Mouse (Mus musculus) layer of hippocampus, adult 8-10 months (tissue): ENCODE results near the gene Tmem247. TPM values are rescaled to one million over a fixed set of nuclear protein-coding genes. Genes with fewer than 3 reads are reported as not detected.

Experiments used
- DNase-seq, 2 experiments: peaks; one replicate each; pipeline ENCODE4 v3.0.0; 2022; ENCODE audit warnings: low spot score in 2 of 2
- total RNA-seq, 4 experiments: library from RNA; stranded (reverse); gene quantifications; 2 replicates each; pipeline ENCODE4 v1.2.4; 2022

The Tmem247 gene
- total RNA-seq, 4 experiments from 2014 or later: not detected

DNA sequence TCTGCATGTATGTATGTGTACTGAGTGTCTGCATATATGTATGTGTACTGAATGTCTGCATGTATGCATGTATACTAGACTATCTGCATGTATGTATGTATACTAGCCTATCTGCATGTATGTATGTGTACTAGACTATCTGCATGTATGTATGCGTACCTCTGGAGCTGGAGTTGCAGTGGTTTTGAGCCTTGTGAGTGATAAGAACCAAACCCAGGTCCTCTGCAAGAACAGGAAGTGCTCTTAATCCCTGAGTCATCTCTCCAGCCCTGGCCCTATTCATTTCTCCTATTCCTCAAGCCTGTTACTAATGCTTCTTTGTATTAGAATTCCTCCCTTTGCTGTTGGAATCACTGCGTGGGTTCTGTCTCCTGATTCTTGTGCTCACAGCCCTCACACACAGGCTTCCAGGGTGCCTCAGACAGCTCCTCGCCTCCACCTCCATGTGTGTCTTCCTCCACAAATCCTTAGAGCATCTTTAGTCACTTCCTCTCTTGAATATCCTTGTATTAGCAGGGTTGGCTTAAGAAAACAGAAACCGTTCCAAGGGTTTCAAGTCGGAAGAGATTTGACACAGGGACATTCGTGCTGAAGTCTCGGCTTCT, 4.0 kb upstream of the Tmem247 start:
- DNase-seq: no peak

DNA sequence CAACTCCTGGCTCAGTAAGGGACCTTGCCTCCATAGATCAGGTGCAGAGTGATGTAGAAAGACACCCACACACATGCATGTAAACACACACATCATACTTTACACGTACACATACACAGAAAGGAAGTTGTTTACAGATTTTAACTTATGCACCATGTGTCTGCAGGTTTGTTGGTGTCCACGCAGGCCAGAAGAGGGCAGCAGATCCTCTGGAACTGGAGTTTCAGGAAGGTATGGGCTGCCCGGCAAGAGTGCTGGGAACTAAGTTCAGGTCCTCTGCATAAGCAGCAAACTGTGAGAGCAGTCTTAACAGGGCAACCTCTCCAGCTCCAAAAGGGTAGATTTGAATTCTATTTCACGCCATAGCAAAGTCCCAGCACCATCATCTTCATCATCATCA, 1.6 kb upstream of the Tmem247 start:
- no peak for DNase-seq

DNA sequence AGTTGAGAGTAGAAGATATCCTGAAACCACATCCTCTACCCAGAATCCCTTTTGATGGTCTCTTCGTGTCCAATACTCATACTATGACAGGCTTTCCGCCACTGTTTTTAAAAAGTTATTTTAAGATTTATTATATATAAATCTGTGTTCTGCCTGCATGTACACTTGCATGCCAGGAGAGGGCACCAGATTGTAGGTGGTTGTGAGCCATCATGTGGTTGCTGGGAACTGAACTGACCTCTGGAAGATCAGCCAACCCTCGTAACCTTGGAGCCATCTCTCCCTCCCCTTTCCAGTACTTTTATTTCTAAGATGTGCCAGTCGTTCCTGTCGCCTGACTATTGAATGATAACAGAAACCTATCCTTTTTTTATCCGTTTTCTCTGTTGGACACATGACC, 1.6 kb downstream of the Tmem247 start:
- no peak for DNase-seq

DNA sequence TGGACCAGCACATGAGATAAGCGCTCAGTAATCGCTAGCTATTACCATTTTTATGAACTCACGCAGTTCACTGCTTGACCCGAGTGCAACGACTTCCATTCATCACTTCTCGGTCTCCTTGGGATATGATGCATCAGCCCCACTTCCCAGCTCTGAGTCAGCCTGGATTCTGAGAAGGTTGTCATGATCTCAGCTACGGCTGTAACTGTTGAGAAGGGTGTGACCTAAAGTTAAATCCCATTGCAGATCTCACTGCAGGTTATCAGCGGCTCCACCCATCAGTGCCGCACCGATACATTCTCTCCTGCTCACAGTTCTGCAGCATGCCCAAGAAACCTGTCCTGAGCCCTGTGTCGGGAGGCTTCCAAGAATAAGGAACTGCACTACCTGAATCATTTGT, 2.6 kb downstream of the Tmem247 start:
- DNase-seq: no peak

DNA sequence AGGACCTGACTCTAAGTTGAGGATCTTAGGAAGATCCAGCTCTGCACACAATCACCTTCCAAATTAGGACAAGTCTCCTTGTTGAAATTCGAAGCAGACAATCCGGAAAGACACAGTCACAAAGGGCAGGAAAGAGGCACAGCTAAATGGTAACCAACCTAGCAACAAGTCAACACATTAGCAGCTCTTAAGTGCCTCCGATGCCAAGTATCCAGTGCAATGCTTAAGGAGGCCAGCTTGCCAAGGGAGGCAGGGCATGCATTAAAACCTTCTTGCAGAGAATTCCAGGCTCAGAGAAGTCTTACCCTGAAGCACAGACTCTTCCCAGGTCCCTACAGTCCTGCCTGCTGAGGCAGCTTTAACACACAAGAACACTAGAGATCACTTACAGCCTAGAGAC, 7.5 kb downstream of the Tmem247 start:
- no peak for DNase-seq

DNA sequence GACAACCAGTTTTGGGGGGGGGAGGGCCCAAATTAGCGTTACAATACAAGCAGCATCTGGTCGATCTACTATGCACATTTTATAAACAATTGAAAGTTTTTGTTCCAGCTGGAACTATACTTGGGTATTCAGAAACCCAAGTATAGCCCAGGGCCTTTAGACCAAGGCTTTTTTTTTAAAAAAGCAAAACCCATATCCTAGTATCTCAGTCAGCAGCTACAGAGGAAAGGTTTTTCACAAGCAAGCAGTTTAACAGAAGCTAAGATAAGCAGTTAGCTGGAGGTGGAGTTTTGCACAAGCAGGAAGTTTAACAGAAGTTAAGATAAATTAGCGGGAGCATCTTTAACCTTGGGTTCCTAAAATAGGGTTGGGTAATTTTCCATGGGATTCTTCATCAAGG, 9.7 kb downstream of the Tmem247 start:
- DNase-seq: no peak

DNA sequence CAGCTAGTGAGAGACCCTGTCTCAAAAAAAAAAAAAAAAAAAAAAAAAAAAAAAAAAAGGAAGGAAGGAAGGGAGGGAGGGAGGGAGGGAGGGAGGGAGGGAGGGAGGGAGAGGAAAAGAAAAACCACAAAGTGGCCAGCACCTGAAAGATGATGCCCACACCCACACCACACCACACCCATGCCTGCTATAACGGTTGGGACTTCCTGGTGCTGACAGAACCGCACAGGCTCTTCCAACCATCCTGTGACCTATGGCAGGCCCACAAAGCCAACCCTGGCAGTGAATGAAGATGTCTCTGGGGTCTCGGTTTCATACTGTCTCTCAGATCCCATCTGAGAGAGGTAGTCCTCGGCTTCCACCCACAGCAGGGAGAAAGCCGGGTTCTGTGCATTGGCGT, 12.2 kb downstream of the Tmem247 start:
- DNase-seq: no peak

DNA sequence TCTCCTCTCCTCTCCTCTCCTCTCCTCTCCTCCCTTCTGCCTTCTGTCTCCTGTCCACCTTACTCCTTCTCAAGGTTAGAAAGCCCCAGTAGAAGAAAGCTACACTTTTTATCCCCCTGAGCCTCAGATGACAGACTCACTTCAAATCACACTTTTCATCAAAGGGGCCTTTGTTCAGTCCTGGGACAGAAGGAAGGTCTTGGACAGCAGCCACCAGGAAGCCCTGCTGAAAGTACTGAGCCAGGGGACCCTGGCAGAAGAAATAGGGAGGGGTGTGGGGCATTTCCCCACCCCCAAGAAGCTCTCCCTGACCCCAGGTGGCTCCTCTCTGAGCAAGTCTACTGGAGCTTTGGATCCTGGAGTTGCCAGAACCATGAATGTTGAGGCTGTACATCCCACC, 12.8 kb downstream of the Tmem247 start:
- no peak for DNase-seq

DNA sequence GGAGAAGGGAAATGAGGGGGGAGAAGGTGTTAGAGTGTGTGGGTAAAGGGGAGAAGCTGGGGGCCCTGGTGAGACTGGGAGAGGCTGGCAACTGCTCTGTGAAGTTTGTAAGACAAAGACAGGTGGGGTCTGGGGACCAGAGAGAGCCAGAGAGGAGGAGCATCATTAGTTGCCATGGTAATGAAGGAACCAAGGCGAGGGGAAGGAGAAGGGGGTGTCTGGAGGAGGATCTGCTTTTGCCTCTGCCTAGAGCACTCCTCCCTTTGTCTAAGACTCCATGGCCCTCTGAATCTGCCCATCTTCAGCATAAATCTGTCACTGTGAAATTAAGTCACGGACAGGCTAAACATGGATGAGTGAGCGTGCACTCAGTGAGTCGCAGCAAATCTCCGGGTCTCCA, 15.7 kb downstream of the Tmem247 start:
- no peak for DNase-seq

DNA sequence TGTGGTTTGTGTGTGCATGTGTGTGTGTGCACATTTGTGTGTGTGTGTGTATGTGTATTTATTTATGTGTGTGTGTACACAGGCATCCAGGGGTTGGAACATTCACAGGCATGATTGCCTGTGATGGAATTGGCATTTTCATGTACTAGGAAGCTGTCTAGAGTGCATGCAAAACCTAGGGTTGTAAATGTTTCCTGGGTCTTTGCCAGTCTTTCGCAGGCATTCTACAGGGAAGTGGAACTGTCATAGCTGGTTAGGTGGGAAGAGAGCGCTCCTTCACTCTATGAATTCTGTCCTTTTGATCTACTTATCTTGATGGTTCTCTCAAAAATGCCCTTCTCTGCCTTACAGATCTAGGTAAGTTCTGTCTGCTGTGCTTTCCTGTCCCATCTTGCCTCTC, 19.9 kb downstream of the Tmem247 start:
- DNase-seq: no peak

DNA sequence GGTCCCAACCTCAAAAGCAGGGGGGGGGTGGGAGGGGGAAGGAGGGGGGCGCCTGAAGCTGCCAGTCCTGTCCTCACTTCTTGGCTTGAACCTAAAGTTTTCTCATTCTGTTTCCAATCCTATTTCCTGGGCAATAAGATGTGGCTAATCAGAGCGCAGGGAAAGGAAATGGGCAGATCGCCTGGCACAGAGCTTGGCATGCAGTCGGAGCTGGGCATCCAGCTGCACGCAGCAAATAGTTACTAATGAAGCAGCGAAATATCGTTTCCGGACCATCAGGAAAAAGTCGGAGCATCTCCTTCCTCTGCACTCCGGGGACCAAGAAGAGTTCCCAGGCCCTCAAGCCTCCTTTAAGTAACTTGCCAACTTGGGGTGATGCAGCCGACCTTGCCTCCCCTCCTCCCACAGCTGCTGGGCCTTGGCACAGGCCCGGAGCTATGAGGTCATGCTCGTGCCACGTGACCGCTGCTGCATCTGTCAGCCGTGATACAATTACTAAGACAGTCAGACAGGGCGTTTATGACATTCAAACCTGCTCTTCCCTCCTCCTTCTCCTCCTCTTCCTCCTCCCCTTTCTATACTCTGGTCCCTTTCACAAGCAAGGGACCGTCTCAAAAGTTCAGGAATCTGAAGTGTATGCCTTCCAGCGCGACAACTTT, 20.5 kb downstream of the Tmem247 start:
- peak; percentile 75 to 84 for DNase-seq

DNA sequence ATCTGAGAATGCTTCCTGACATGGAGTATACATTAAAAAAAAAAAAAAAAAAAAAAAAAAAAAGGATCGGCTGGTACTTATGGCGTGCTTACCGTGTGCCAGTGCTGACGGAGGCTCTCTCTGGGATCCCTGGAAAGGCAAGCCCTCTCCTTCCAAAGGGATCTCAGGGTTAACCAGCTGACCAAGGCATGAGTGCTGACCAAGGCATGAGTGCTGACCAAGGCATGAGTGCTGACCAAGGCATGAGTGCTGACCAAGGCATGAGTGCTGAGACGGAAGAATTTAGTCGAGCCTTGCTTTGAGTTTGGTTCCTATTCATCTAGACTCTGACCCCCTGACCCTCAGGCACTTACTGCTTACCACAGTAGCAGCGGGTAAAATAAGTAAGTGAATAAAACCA, 21.5 kb downstream of the Tmem247 start:
- no peak for DNase-seq

DNA sequence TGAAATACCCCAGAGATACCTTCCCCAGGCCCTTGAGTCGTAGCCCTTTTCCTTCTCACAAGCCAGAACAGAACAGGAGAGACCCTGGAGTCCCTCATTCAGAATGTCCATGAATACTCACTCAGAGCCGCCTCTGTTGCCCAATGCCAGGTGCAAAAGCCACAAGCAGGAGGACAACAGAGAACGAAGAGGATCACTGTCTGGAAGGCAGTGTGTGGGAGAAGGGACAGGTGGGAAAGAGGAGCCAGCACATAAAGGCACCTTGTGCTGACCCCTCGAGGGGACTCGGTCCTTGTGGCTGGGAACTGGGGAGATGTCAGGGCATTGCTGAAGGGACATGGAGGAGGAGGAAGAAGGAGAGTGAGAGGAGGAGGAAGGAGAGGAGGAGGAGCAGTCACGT, 25.0 kb downstream of the Tmem247 start:
- no peak for DNase-seq

DNA sequence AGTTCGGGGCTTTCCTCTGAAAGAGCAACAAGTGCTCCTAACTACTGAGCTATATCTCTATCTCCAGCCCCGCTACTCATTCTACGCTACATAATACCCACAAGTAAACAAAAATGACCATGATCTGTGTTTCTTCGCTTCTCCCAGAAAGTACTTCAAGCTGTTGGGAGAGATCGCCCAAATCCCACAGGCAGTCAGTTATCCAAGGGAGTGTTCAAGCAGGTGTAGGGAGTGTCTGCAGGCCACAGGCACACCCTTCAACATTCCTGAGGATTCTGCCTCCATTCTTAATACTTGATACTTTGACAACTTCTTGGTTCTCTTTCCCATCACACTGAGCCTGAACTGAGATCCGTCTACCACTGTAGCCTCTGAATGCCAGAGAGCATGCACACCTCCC, 26.0 kb downstream of the Tmem247 start:
- no peak for DNase-seq

DNA sequence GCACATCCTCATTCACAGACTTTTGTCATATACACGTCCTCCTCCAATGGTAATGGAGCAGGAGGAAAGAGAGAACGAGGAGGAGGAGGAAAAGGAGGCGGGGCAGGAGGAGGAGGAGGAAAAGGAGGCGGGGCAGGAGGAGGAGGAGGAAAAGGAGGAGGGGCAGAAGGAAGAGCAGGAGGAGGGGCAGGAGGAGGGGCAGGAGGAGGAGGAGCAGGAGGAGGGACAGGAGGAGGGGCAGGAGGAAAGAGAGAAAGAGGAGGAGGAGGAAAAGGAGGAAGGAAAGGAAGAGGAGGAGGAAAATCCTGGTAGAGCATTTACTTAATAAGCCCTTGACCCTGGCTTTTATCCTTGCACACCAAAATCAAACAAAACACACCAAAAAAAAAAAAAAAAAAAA, 28.9 kb downstream of the Tmem247 start:
- DNase-seq: no peak

DNA sequence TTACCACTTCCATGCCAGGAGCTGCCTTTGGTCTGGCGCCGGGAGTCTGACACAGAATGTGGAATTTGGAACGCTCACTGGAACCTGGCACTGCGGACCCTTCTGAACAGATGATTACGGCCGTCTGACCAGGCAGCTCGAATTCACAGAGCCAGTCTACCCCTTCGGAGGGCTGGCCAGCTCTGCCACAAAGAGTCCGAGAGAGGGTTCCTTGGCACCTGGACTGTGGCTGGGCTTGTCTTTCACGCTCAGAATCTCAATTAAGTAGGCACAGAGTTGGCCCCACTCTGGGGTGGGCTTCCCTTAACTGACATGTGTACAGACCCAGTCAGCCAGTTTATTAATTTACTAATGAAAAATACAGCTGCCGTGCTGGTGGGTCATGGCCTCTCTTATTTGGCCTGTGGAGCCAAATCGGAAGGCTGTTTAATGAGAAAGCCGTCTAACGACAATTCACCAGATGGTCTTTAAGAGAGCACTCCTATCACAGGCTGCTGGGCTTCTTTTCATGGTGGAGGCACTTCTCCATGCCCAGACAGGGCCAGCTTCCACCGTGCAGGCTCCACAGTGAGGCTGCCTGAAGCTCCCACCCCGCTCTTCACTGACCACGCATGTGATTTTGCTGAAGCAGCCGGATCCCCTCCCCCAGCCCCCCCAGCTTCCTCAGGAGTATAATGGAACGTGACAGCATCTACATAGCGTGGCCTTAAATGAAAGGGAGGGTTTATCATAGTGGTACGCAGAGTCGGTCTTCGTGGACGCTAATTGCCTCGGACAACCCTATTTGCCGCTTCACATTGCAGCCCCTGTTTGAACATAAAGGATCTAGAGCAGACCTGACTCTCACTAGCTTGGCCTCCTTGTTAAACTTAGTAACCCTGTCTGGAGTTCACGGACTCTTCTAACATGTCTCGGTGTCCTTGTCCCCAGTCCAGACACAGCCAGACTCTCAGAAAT, 31.0 kb downstream of the Tmem247 start, which contains the start of gene Atp6v1e2:
Gene Atp6v1e2, minus strand, starts transcription at position 58 of the 957 bp plus-strand sequence.
- no peak for DNase-seq

DNA sequence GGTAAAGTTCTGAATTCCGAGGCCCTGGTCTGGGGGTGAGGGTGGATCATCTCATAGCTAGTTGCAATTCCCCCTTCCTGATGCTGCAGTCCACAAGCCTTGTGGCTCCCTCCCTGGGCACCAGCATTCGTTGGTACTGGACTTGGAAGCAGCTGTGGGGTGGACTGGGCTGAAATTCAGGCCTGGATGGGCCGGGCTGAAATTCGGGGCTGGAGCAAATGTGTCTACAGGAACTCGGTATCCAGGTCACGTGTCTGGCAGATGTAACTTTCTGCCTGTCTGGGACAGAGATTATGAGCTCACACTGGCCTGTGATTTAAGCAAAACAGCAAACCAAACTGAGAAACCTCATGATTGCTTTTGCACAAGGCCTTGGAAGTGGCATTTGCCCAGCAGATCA, 31.7 kb downstream of the Tmem247 start:
- DNase-seq: no peak

DNA sequence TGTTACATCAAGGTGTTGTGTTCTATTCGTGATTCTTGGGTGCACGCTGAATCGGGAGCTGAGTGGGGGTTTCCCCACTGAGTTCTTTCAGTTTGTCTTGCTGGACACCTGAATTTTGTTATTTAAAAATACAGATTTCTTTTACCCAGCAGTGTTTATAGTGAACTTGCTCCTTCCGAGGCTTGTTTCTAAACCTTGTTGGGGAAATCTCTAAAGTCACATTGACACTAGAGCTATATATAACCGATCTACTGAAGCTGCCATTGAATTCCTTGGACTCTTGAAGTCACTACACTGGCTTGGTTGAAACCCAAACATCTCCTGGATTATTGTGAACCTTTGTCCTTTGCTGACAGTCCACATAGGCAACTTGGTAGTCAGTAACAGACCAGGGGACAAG, 40.1 kb downstream of the Tmem247 start:
- no peak for DNase-seq

DNA sequence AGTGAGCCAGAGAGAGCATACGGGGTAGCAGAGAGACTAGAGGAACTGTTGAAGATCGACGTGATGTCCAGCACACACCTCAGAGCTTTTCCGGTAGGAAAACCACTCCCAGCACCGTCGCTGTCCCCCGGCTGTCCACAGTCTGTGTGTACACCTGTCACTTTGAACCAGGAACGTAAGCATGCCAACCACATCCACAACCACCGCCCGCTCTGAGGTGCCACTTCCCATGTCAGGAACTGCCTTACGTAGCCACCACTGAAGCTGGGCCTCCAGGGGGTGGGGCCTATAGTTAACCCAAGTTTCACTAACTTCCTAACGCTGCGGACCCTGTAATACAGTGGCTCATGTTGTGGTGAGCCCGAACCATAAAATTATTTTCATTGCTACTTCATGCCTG, 40.8 kb downstream of the Tmem247 start:
- DNase-seq: no peak

DNA sequence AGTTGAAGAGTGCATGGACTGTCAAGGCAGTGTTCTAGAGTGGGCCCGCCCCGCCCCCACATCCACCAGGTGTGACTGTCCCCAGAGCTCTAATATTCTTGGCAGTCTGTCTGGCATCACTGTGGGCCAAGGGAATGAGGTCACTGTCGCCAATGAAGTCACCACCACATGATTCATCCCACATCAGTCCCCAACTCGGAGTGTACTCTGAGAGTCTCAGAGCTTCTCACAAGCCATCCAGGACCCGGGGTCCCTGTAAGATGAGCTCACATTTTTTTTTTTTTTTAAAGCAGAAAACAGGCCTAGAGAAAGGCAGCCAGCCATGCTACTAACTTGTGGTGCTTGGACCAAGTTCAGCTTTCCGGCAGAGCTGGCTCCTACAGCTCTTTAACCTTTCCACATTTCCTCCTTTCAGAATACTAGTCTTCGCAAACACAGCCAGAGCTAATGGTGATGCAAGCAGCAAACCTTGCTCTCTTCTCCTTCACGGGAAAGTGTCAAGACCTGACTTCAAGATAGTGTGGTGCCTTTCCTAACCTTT, 44.2 kb downstream of the Tmem247 start:
- DNase-seq: no peak

DNA sequence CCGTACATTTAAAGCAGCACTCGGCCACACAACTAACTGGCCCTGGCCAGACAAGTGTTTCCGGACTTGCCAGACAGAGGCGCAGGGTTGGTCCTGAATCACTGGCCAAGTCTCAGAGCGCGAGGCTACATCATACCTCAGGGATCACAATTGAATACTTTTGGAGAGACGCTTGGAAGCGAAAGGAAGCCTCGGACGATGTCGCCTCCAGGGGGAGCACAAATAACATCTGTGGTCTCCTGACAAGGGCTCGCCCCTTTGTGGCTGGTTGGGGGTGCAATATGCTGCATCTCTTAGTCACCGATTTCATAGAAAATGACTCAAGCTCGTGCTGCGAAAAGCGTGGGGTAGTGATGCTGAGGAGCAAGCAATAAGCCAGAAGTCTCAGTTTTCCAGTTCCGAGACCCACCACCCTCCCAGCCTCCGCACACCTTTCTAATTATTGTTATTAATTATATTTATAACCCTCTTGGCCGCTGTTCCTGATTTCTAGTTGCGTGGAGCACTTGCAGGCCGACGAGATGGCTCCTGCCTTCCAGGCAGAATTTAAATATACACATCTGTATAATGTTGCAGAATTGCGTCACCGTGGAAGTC, 45.2 kb downstream of the Tmem247 start:
- peak; percentile 83 to 84 for DNase-seq
